Mouse (Mus musculus): Measurements from ENCODE around the gene Rapsn. TPM values are rescaled to one million over a fixed set of nuclear protein-coding genes. Genes with fewer than 3 reads are reported as not detected.

The Rapsn gene
- total and polyA plus RNA-seq, 3 experiments, result 0.15 TPM; not detected in 2

DNA sequence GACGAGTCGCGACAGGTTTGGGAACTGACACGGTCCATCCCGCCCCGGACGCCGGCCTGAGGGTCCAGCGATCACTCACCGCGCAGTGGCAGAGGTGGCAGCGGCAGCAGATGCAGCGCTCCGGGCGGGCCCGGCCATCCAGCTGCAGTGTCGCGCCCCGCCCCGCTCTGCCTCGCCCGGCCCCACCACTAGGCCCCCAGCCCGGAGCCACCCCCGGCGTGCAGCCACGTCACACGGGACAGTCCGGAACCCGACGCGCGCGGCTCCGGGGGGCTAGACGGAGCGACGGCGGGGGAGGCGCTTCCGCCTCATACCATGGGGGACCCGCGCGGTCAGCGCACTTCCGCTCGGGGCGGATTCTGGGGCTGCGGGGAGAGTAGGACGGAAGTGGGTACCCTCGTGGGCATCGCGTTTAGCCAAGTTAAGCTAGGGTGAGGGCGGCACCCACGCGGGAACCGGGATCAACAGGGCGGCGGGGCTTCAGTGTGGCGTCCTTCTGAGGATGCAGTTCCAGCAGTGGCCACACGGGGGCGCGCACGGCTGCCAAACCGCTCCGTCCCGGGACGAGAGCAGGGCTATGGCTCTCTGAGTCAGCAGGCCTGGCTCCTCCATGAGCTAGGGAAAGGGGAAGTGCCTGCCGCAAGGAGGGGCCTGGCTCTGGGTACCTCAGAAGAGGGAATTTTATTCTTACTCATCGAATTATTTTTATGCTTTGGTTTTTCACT is 34.8 kb downstream of the Rapsn start, which contains the start of gene Slc39a13 (continued):
- TF ChIP-seq GABPA (IDR thresholded peaks at IDR 0.05; ENCODE audit: insufficient replicate concordance, low read depth, low read length) (peak; percentile 61; the same call in 1 of the 2 replicates), ZKSCAN1 (IDR thresholded peaks at IDR 0.05; ENCODE audit: borderline replicate concordance, low read depth, low read length) (no peak), PAX5 (IDR thresholded peaks at IDR 0.05; ENCODE audit: low read length) (no peak), UBTF (IDR thresholded peaks at IDR 0.05; ENCODE audit: low read depth, low read length) (peak; percentile 87; the same call in 1 of the 2 replicates), JUN (IDR thresholded peaks at IDR 0.05; ENCODE audit: insufficient read depth, low read depth, low read length) (no peak), MAZ (IDR thresholded peaks at IDR 0.05; ENCODE audit: low read depth, low read length) (peak; percentile 85), MEF2A (IDR thresholded peaks at IDR 0.05; ENCODE audit: borderline replicate concordance, low read depth, low read length) (peak; percentile 91), NRF1 (IDR thresholded peaks at IDR 0.05; ENCODE audit: low read depth, low read length) (peak; percentile 51; the same call in 1 of the 2 replicates), JUND (conservative IDR thresholded peaks at IDR 0.05; ENCODE audit: low read depth, low read length) (peak; percentile 29; the same call in 1 of the 2 replicates), NELFE (IDR thresholded peaks at IDR 0.05; ENCODE audit: low read depth, low read length) (peak; percentile 63), RCOR1 (conservative IDR thresholded peaks at IDR 0.05; ENCODE audit: low read depth, low read length) (peak; percentile 70), MYC (IDR thresholded peaks at IDR 0.05; ENCODE audit: low read depth, low read length) (peak; percentile 78), CHD1 (IDR thresholded peaks at IDR 0.05; ENCODE audit: low read depth, low read length) (no peak), TCF12 (IDR thresholded peaks at IDR 0.05; ENCODE audit: low read depth, low read length) (peak; percentile 84)

DNA sequence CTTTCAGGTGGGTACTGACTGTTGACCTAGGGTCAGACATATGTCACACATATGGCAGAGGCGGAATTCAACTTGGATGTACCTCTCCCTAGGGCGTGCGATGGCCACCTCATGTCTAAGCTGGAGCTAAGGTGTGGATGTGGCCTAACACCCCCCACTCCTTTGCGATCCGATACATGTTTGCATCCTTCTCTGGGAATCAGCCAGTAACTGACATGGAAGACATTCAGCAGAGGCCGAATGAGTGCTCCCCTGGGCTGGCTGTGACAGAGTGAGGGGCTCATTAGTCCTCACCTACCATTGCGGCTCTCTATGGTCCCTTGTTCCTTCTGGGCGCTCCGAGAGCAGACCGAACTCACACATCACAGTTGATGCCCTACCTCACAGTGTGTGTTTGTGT is 35.6 kb downstream of the Rapsn start:
- dilution Hi-C loops (cut with MboI; ENCODE audit: extremely low pct_ligation_motif_present, extremely low pct_unique_long_range_greater_than_20kb, low sequenced_read_pairs), result no loop called here
- Histone ChIP-seq H3K4me2 (ENCODE audit: insufficient read depth, low read depth, poor library complexity, severe bottlenecking) (peak overlapping the region; percentile 52), H3K9ac (ENCODE audit: insufficient read depth, low read depth) (peak overlapping the region; percentile 46), H3K4me1 (ENCODE audit: control insufficient read depth in 1 of 2, insufficient read depth in 2 of 2) (peaks cover 20 to 35% of the 10 kb centered on the region in 2 experiments), H3K36me3 (replicated peaks in 1 of 2; ENCODE audit: control insufficient read depth in 1 of 2, insufficient read depth in 1 of 2, low read length in 1 of 2) (peaks cover 2 to 20% of the 10 kb centered on the region in 2 experiments), H3K27ac (ENCODE audit: insufficient read depth, low read depth) (peak overlapping the region; percentile 39), H3K27me3 (replicated peaks) (no peaks in the 10 kb centered on the region), H3K79me2 (replicated peaks; ENCODE audit: control insufficient read depth, extremely low read depth, insufficient read depth, poor library complexity, severe bottlenecking) (no peaks in the 10 kb centered on the region), H3K4me3 (replicated peaks in 1 of 3; ENCODE audit: low read depth in 2 of 3, low read length in 2 of 3, poor library complexity in 1 of 3) (peak overlapping the region; percentile 57 to 75 (median 71)), H3K9me3 (replicated peaks; ENCODE audit: low read length) (no peaks in the 10 kb centered on the region)
- TF ChIP-seq ETS1 (conservative IDR thresholded peaks at IDR 0.05; ENCODE audit: low read depth, low read length) (no peak), UBTF (IDR thresholded peaks at IDR 0.05; ENCODE audit: low read depth, low read length) (no peak), CHD1 (IDR thresholded peaks at IDR 0.05; ENCODE audit: low read depth, low read length) (no peak), CTCF (conservative IDR thresholded peaks at IDR 0.05 in 1 of 2, IDR thresholded peaks at IDR 0.05 in 1 of 2; ENCODE audit: low read depth in 2 of 2, low read length in 2 of 2) (no peak), SMC3 (IDR thresholded peaks at IDR 0.05; ENCODE audit: low read depth, low read length) (no peak), USF2 (conservative IDR thresholded peaks at IDR 0.05; ENCODE audit: low read depth, low read length) (no peak), NRF1 (IDR thresholded peaks at IDR 0.05; ENCODE audit: low read depth, low read length) (no peak), ELF1 (IDR thresholded peaks at IDR 0.05; ENCODE audit: low read depth, low read length) (no peak), MAZ (IDR thresholded peaks at IDR 0.05; ENCODE audit: low read depth, low read length) (no peak), TCF12 (IDR thresholded peaks at IDR 0.05; ENCODE audit: low read depth, low read length) (no peak), NELFE (IDR thresholded peaks at IDR 0.05; ENCODE audit: low read depth, low read length) (no peak), POLR2A (IDR thresholded peaks at IDR 0.05; ENCODE audit: low read depth, low read length) (no peak), RCOR1 (conservative IDR thresholded peaks at IDR 0.05; ENCODE audit: low read depth, low read length) (no peak), ZKSCAN1 (IDR thresholded peaks at IDR 0.05; ENCODE audit: borderline replicate concordance, low read depth, low read length) (no peak), GABPA (IDR thresholded peaks at IDR 0.05; ENCODE audit: insufficient replicate concordance, low read depth, low read length) (no peak), MAFK (IDR thresholded peaks at IDR 0.05; ENCODE audit: insufficient replicate concordance, low read length) (no peak), JUN (IDR thresholded peaks at IDR 0.05; ENCODE audit: insufficient read depth, low read depth, low read length) (no peak), POLR2AphosphoS2 (IDR thresholded peaks at IDR 0.05; ENCODE audit: low read depth, low read length) (no peak), BHLHE40 (IDR thresholded peaks at IDR 0.05; ENCODE audit: low read depth, low read length) (no peak)
- no peak for DNase-seq (ENCODE audit: extremely low read depth)
- in situ Hi-C loops (cut with MboI; ENCODE audit: low pct_ligation_motif_present, low pct_unique_long_range_greater_than_20kb, low sequenced_read_pairs), result no loop called here

Data from CH12.LX (cell line).